Mouse (Mus musculus): Measurements from ENCODE around the gene Il20ra. TPM values are rescaled to one million over a fixed set of nuclear protein-coding genes. Genes with fewer than 3 reads are reported as not detected.
"Not testable (repeated sequence)": the region's sequence is repeated elsewhere in the genome, so short reads cannot be mapped to it uniquely, and the experiment has no call there.

Gene Il20ra
- polyA plus RNA-seq, 1 experiment from 2014 or later = 0.07 TPM

GRCm38 (mm10) chr10:19724158-19724832, 11.9 kb downstream of the Il20ra start:
- no peak overlapping the region for H3K4me3 ChIP-seq (ENCODE audit: low read depth, low read length)
- 59% methylated on average over 11 of the region's 11 CpGs for WGBS (ENCODE audit: insufficient replicate concordance)
- H3K36me3 ChIP-seq (ENCODE audit: control insufficient read depth, insufficient read depth) = no peaks in the 10 kb centered on the region
- H3K9ac ChIP-seq (ENCODE audit: low read depth, low read length) = no peak overlapping the region
- H3K9me3 ChIP-seq (replicated peaks; ENCODE audit: control insufficient read depth, low read length) = no peaks in the 10 kb centered on the region
- no peaks in the 10 kb centered on the region; the same call in 1 of the 2 replicates for H3K4me1 ChIP-seq (ENCODE audit: control insufficient read depth, low read depth, low read length)
- no peak overlapping the region for H3K4me2 ChIP-seq (ENCODE audit: low read depth, low read length)
- H3K27ac ChIP-seq (ENCODE audit: low read length) = no peak overlapping the region
- ATAC-seq (ENCODE audit: low read depth) = peak; percentile 78
- H3K27me3 ChIP-seq (ENCODE audit: control insufficient read depth, insufficient read depth, low read depth, low read length) = no peaks in the 10 kb centered on the region

GRCm38 (mm10) chr10:19738442-19738841, 26.1 kb downstream of the Il20ra start:
- H3K9ac ChIP-seq (ENCODE audit: low read depth, low read length); H3K9me3 ChIP-seq (replicated peaks; ENCODE audit: control insufficient read depth, low read length); H3K4me1 ChIP-seq (ENCODE audit: control insufficient read depth, low read depth, low read length); H3K4me3 ChIP-seq (ENCODE audit: low read depth, low read length); H3K36me3 ChIP-seq (ENCODE audit: control insufficient read depth, insufficient read depth); H3K27me3 ChIP-seq (ENCODE audit: control insufficient read depth, insufficient read depth, low read depth, low read length); H3K4me2 ChIP-seq (ENCODE audit: low read depth, low read length); ATAC-seq (ENCODE audit: low read depth); H3K27ac ChIP-seq (ENCODE audit: low read length): not testable (repeated sequence)
- WGBS (ENCODE audit: insufficient replicate concordance) = 10% methylated on average over 2 of the region's 2 CpGs

GRCm38 (mm10) chr10:19745662-19746061, 33.3 kb downstream of the Il20ra start:
- H3K9me3 ChIP-seq (replicated peaks; ENCODE audit: control insufficient read depth, low read length) = no peaks in the 10 kb centered on the region
- H3K36me3 ChIP-seq (ENCODE audit: control insufficient read depth, insufficient read depth) = no peaks in the 10 kb centered on the region
- no peak overlapping the region for H3K9ac ChIP-seq (ENCODE audit: low read depth, low read length)
- no peak overlapping the region for H3K4me3 ChIP-seq (ENCODE audit: low read depth, low read length)
- ATAC-seq (ENCODE audit: low read depth) = no peak
- H3K27me3 ChIP-seq (ENCODE audit: control insufficient read depth, insufficient read depth, low read depth, low read length) = no peaks in the 10 kb centered on the region
- H3K4me2 ChIP-seq (ENCODE audit: low read depth, low read length) = no peak overlapping the region
- H3K27ac ChIP-seq (ENCODE audit: low read length) = no peak overlapping the region
- WGBS (ENCODE audit: insufficient replicate concordance) = 14% methylated on average over 1 of the region's 1 CpGs
- H3K4me1 ChIP-seq (ENCODE audit: control insufficient read depth, low read depth, low read length) = no peaks in the 10 kb centered on the region

DNA sequence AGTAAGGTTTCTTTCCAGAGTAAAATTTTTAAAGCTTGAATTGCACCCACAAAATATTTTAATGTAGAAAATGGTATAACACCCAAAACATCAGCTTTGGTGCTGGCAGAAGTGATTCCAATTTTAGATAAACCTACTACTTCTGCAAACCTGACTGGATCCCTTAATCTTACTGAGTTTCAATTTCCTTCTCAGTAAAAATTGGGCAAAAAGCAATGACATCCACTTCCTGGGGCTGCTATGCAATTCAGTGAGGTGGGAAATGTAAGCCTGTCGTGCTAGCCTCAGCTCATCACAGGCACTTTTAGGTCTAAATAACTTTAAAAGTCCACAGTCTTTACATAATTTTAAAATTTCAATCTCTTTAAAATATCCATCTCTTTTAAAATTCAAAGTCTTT, 33.8 kb downstream of the Il20ra start:
- no peak overlapping the region for H3K27ac ChIP-seq (ENCODE audit: low read length)
- H3K27me3 ChIP-seq (ENCODE audit: control insufficient read depth, insufficient read depth, low read depth, low read length) = no peaks in the 10 kb centered on the region
- no peaks in the 10 kb centered on the region for H3K9me3 ChIP-seq (replicated peaks; ENCODE audit: control insufficient read depth, low read length)
- no peak overlapping the region for H3K4me2 ChIP-seq (ENCODE audit: low read depth, low read length)
- no peaks in the 10 kb centered on the region for H3K36me3 ChIP-seq (ENCODE audit: control insufficient read depth, insufficient read depth)
- H3K4me3 ChIP-seq (ENCODE audit: low read depth, low read length) = no peak overlapping the region
- H3K4me1 ChIP-seq (ENCODE audit: control insufficient read depth, low read depth, low read length) = no peaks in the 10 kb centered on the region
- no peak for ATAC-seq (ENCODE audit: low read depth)
- WGBS (ENCODE audit: insufficient replicate concordance) = 34% methylated on average over 1 of the region's 1 CpGs
- no peak overlapping the region for H3K9ac ChIP-seq (ENCODE audit: low read depth, low read length)

- no peaks in the 10 kb centered on the region for H3K27me3 ChIP-seq (ENCODE audit: control insufficient read depth, insufficient read depth, low read depth, low read length)
Observed at GRCm38 (mm10) chr10:19747661-19748060, 35.3 kb downstream of the Il20ra start.

DNA sequence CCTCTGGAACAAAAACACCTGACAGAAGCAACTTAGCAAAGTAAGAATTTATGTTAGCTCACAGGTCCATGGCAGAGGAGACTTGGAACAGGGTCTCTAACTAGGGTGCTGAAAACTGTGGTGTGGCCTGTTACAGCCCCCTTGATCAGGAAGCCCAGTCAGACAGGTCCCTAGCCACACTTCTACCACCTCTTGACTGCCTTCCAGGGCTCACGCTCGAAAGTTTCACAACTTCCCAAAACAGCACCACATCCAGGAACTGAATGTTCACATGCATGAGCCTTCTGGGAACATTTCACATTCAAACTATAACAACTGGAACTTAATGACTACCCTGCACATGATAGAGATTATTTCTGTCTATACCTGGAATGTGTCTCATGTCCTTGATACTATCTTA, 53.1 kb downstream of the Il20ra start:
- H3K4me1 ChIP-seq (ENCODE audit: control insufficient read depth, low read depth, low read length) = no peaks in the 10 kb centered on the region
- no peaks in the 10 kb centered on the region for H3K36me3 ChIP-seq (ENCODE audit: control insufficient read depth, insufficient read depth)
- ATAC-seq (ENCODE audit: low read depth) = no peak
- H3K27me3 ChIP-seq (ENCODE audit: control insufficient read depth, insufficient read depth, low read depth, low read length) = no peaks in the 10 kb centered on the region
- H3K9ac ChIP-seq (ENCODE audit: low read depth, low read length) = no peak overlapping the region
- no peak overlapping the region for H3K4me3 ChIP-seq (ENCODE audit: low read depth, low read length)
- WGBS (ENCODE audit: insufficient replicate concordance) = 47% methylated on average over 2 of the region's 2 CpGs
- no peak overlapping the region for H3K27ac ChIP-seq (ENCODE audit: low read length)
- no peak overlapping the region for H3K4me2 ChIP-seq (ENCODE audit: low read depth, low read length)
- H3K9me3 ChIP-seq (replicated peaks; ENCODE audit: control insufficient read depth, low read length) = no peaks in the 10 kb centered on the region

More at GRCm38 (mm10) chr10:19747661-19748060, 35.3 kb downstream of the Il20ra start:
- ATAC-seq (ENCODE audit: low read depth) = no peak
- Histone ChIP-seq H3K9me3 (replicated peaks; ENCODE audit: control insufficient read depth, low read length) (no peaks in the 10 kb centered on the region), H3K36me3 (ENCODE audit: control insufficient read depth, insufficient read depth) (no peaks in the 10 kb centered on the region), H3K4me3 (ENCODE audit: low read depth, low read length) (no peak overlapping the region), H3K27ac (ENCODE audit: low read length) (no peak overlapping the region), H3K4me1 (ENCODE audit: control insufficient read depth, low read depth, low read length) (no peaks in the 10 kb centered on the region), H3K4me2 (ENCODE audit: low read depth, low read length) (no peak overlapping the region), H3K9ac (ENCODE audit: low read depth, low read length) (no peak overlapping the region)
- 40% methylated on average over 4 of the region's 4 CpGs for WGBS (ENCODE audit: insufficient replicate concordance)

- Histone ChIP-seq H3K4me2 (ENCODE audit: low read depth, low read length) (no peak overlapping the region), H3K27ac (ENCODE audit: low read length) (no peak overlapping the region)
- 71% methylated on average over 12 of the region's 12 CpGs for WGBS (ENCODE audit: insufficient replicate concordance)
Observed at GRCm38 (mm10) chr10:19779092-19779491, 66.7 kb downstream of the Il20ra start.

DNA sequence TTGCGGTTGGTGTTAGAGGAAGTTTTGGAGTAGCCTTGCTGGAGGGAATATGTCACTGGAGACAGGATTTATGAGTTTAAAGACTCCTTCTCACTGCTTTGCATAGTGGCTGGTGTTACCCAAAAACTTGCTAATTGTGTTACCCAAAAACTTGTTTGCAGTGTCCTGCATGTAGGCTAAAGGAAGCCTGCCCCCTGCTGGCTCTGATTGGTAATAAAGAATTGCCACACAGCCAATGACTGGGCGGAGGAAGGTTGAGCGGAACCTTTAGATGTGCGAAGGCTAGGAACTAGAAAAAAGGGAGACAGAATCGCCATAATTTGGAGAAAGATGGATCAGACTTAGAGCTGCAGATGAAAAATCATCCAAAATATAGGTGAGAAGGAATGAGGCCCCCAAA, 69.0 kb downstream of the Il20ra start:
- Histone ChIP-seq H3K27me3 (ENCODE audit: control insufficient read depth, insufficient read depth, low read depth, low read length) (no peaks in the 10 kb centered on the region), H3K4me2 (ENCODE audit: low read depth, low read length) (no peak overlapping the region), H3K4me3 (ENCODE audit: low read depth, low read length) (no peak overlapping the region), H3K4me1 (ENCODE audit: control insufficient read depth, low read depth, low read length) (no peaks in the 10 kb centered on the region), H3K9ac (ENCODE audit: low read depth, low read length) (no peak overlapping the region), H3K9me3 (replicated peaks; ENCODE audit: control insufficient read depth, low read length) (no peaks in the 10 kb centered on the region), H3K27ac (ENCODE audit: low read length) (no peak overlapping the region), H3K36me3 (ENCODE audit: control insufficient read depth, insufficient read depth) (no peaks in the 10 kb centered on the region)
- ATAC-seq (ENCODE audit: low read depth) = no peak
- 60% methylated on average over 5 of the region's 5 CpGs for WGBS (ENCODE audit: insufficient replicate concordance)

More at GRCm38 (mm10) chr10:19779092-19779491, 66.7 kb downstream of the Il20ra start:
- Histone ChIP-seq H3K27me3 (ENCODE audit: control insufficient read depth, insufficient read depth, low read depth, low read length) (no peaks in the 10 kb centered on the region), H3K4me3 (ENCODE audit: low read depth, low read length) (no peak overlapping the region), H3K4me1 (ENCODE audit: control insufficient read depth, low read depth, low read length) (no peaks in the 10 kb centered on the region), H3K36me3 (ENCODE audit: control insufficient read depth, insufficient read depth) (no peaks in the 10 kb centered on the region), H3K9ac (ENCODE audit: low read depth, low read length) (no peak overlapping the region), H3K9me3 (replicated peaks; ENCODE audit: control insufficient read depth, low read length) (no peaks in the 10 kb centered on the region)
- ATAC-seq (ENCODE audit: low read depth) = no peak

DNA sequence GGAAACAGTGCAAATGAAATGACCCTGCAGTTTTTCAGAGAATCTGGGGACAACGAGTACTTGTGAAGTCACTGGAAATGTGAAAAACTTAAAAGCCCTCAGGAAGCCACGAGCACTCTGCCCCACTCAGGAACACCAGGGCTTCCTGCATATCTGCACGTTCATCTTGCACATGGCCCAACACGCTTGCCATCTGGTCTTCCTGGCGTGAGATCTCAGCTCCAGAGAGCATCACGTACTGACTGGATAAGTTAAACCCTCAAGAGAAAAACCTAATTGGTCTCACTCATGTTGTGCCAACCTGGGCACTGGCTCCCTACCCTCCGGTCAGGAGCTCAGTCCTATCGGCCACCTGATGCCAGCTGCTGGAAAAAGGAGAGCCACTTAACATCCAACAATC, 82.6 kb downstream of the Il20ra start:
- Histone ChIP-seq H3K36me3 (ENCODE audit: control insufficient read depth, insufficient read depth) (no peaks in the 10 kb centered on the region), H3K4me3 (ENCODE audit: low read depth, low read length) (no peak overlapping the region), H3K9ac (ENCODE audit: low read depth, low read length) (no peak overlapping the region), H3K4me1 (ENCODE audit: control insufficient read depth, low read depth, low read length) (no peaks in the 10 kb centered on the region), H3K9me3 (replicated peaks; ENCODE audit: control insufficient read depth, low read length) (no peaks in the 10 kb centered on the region), H3K27me3 (ENCODE audit: control insufficient read depth, insufficient read depth, low read depth, low read length) (no peaks in the 10 kb centered on the region), H3K27ac (ENCODE audit: low read length) (no peak overlapping the region), H3K4me2 (ENCODE audit: low read depth, low read length) (no peak overlapping the region)
- ATAC-seq (ENCODE audit: low read depth) = no peak
- 39% methylated on average over 8 of the region's 8 CpGs for WGBS (ENCODE audit: insufficient replicate concordance)
